Mouse (Mus musculus) brain, adult 10 weeks (tissue): ENCODE measurements around the gene Cgnl1. TPM values are rescaled to one million over a fixed set of nuclear protein-coding genes. Genes with fewer than 3 reads are reported as not detected.

Source experiments
- polyA plus RNA-seq: library from polyadenylated mRNA; stranded (reverse); fragments of 350-450 nt; fragmentation: Illumina TruSeq; extraction: RNeasy Lipid Tissue Mini Kit (QIAGEN cat#74804); gene quantifications from one replicate; pipeline ENCODE4 v1.2.3, GENCODE M21; 2015; ENCODE audit warnings: low read depth, low replicate concordance

Gene Cgnl1
- polyA plus RNA-seq: 7.3 TPM

GRCm38 (mm10) chr9:71770991-71771767 lies at the start of gene Cgnl1:
TSS of gene Cgnl1 (minus strand) at chr9:71771602.

GRCm38 (mm10) chr9:71591938-71592548 lies 179.4 kb downstream of the Cgnl1 start, which contains the start of gene Myzap:
TSS of gene Myzap (minus strand) at chr9:71592360.

Other genes starting within 250 kb of the Cgnl1 start
- gene Myzap, start 179.2 kb downstream of the Cgnl1 start, polyA plus RNA-seq: 0.92 TPM